Mouse (Mus musculus) c-Kit-positive CD71-negative TER-119-negative erythroid progenitor cells, embryonic 14.5 days (primary cell): ENCODE measurements around the gene Cd3d.

ENCODE experiments used
- DNase-seq: peaks from one replicate; pipeline ENCODE4 v3.0.0-alpha.2; 2013; ENCODE audit warnings: low read depth

The Cd3d gene

DNA sequence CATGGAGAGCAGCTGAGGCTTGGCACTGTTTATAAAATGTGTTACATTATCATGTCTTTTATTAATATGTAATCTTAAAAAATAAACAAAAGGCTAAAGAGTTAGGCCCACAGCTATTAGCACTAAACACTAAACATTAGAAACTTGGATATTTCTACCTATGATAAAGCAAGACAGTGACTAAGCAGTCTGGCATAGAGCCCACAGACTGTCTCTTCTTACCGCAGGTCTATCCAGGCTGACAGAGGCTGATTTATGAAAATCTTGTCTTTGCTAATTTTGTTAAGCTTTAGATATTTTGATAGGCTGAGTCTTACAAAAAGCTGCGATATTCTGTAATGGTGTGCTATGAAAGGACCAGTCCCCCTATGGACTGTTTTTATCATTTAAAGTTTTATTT, 11.7 kb downstream of the Cd3d start:
- no peak for DNase-seq

DNA sequence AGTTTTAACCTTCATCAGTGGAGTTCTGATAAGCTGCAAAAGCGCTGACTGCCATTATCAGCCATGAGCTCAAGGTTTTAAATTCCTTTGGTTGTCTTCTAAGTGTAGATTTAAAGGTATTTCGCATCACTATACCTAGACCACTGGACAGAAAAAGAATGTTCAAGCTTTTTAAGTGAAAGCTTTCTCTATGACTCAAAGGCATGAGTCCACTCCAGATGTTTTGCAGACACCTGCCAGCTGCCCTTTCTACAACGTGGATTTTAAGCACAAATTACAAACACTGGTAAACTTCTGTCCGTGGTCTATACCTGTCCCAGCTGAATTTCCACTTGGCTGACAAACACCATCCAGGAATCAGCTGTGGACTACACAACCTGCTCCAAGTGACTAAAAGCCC, 13.4 kb downstream of the Cd3d start:
- no peak for DNase-seq

DNA sequence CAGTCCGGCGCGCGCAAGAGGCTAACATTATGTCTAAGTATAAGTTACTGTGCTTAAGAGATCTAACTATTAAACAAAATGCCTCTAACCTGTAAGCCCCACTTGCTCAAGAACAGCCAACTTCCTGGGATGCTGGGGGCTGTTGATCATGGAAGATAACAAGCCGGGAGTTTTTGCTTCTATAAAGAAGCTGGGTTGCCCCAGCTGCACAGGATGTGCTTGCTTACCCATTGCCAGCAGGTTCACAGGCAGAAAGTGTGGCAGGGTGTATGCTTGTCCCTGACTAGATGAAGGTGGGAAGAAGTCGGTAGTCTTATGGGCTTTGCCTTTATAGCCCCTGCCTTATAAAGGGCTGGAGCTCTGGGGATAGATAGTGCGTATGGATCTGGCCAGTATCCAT, 15.0 kb downstream of the Cd3d start:
- no peak for DNase-seq

DNA sequence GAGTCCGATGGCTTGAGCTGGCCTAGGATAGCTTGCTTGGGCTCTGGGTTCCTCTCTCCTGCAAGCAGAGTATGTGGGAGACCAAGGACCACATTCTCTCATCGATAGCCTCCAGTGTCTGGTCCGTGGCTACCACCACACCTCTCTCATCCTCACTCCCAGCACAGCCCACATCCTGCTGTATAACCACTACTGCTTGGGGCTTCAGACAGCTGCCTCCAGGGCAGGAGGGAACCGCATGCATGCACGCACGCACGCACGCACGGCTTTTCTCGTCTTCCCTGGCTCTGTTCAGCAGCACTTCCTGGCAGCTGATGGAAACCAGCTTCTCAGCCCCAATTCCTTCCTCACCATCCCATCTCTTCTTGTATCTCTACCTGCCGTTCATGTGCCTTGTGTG, 16.6 kb downstream of the Cd3d start:
- DNase-seq, result no peak

DNA sequence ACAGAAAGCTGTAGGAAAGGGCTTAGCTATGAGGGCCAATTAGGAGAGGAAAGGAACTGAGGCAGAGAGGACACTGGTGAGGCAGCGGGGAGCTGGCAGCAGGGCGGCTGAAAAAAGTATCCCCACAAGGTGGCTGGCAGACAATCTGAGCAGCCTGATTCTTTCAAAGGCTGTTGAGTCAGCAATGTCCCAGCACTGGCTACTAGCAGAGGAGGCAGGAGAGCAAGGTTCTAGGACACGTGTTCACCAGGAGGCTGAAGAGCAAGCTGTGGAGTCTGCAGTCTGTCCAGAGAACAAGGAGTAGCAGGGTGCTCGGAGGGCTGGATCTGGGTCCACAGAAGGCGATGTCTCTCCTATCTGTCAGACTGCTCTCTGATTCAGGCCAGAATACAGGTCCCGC, 17.6 kb downstream of the Cd3d start:
- no peak for DNase-seq

DNA sequence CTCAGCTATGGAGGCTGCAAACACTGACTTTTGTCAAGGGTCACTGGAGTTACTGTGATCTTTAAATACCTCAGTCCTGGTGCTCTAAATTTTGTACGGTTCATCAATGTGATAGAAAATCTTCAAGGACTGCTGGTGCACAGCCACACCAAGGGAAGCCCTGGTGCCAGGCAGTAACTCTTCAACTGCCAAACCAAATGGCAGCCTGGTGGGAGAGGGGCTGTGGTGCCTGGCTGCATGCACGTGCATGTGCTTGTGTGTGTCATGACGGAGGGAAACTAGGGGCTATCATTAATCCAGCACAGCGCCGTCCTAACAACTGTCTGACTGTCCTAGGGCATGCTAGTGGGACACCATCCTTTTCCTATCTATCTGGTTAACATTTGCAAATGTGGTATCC, 18.2 kb downstream of the Cd3d start:
- DNase-seq, result no peak

DNA sequence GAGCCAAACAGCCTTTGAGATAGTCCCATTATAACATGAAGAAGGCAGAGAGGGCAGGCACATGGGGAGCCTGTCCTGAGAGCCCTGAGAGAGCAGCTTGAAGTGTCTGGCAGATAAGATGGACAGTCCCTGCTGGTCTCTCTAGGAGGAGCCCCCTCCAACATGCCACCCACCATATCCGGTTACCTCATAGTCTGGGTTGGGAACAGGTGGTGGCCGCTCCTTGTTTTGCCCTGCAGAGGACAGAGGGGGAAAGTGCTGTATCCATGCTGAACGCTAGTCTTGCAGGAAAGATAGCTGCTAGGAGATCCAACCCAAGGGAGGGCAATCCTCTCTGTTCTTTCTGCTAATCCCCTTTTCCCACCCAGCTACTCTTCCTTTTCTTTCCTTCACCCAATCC, 18.7 kb downstream of the Cd3d start:
- DNase-seq, result no peak

DNA sequence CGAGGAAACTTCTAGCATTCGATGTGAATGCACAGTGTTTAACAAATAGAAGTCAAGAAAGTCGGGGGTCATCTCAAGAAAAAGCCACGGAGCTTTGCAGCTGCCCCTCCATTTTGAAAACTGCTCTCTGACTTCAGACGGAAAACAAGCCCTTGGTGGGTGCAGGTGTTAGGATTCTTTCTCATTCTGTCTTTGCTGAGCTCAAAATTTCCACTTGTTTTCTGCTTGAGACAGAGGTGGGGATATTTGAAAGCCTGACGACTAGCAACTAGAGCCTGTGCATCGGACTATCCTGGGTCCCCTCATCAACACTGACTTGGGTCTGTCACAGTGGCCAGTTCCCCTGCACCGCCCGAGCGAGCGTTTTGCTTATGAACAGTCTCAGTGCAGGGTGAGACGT, 25.8 kb downstream of the Cd3d start:
- no peak for DNase-seq

DNA sequence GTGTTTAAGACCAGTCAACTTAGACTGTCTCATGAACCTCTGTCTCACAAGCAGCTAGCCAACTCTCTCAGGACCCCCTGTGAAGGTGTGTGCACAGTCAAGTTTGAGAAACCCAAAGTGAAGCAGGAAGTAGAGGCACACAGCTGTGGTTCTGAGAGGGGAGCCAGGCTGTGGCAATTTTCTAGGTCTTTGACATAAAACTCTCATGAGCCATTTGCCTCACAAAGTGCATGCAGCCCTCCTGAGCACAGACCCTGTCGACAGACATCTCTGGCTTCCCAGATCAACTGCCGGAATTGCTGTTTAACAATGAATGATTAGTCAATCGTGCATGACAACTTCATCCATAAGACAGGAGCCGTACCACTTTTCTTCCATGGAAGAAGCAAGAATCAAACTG, 26.8 kb downstream of the Cd3d start:
- no peak for DNase-seq

DNA sequence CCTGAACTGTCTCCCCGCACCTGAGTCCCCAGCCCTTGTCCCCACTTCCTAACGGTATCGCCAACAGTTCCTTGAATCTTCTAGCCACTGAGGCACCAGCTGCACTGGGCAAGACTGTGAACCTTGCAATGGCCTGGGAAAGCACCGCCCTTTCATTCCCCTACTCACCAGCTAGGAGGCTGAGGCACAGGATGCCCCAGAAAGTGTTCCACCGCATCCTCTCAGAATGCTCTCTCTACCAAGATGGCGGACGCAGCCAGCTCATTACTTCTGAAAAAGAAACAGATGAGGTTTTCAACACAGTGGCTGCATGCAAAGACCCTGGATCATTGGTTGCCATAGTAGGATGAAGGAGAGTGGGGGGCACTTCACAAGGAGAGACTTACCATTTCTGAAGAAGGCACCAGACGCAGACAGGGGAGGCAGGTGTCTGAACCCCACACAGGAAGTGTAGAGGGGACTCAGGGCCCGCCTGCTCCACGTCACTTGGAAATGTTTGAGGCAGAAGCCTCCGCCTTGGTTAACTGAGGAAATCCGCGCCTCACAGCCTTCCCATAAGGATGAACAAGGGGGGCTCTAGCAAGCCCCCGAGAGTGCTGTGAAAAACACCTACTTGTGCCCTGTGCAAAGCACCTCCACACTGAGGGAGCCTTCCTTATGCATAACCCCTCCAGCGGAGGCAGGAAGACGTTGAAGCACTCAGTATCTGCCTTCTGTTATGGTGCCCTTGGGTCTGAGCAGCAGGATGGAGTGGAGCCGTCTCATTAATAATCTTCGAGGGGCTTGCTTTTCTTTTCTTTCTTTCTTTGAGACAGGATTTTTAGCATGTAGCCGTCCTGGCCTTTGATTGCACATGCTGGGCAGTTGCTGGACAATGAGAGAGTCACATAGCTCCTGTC, 27.8 kb downstream of the Cd3d start, which contains the start of gene Cd3e:
Cd3e (minus strand) TSS at position 448 of the 899 bp plus-strand sequence.
- DNase-seq, result no peak

DNA sequence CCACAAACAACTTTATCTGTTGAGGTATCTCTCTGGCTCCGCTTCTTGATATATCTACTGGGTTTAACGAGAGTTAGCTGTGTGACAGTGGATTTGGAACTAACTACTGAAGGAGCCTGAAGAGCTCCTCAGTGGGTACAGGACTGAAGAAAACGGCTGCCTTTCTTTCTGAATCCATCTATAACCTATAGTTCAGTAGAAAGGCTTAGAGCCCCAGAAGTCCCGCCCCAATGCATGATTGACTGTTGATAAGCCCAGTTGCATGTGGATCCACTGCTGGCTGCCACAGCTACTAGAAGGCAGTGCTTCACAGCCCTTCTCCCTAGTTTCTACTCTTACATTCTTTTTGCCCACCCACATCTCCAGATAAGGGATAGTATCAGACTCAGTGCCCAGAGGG, 28.9 kb downstream of the Cd3d start:
- no peak for DNase-seq

DNA sequence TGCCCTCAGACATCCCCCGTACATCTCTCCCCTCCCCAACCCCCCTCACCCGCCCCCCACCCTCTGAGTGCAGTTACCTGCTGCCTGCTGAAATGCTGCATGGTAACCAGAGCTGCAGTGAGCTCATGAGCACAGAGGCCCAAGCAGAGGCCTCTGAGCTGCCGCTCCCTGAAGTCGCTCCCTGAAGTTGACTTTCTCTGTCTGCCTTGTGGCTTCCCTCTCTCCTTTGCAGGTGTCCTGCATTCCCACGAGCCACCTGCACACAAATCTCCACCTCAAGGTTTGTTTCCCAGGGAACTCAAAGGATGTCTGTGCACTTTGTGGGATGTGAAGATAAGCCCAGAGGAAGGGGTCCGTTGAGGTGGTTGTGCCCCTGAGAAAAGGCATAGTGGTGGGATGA, 29.7 kb downstream of the Cd3d start:
- no peak for DNase-seq

DNA sequence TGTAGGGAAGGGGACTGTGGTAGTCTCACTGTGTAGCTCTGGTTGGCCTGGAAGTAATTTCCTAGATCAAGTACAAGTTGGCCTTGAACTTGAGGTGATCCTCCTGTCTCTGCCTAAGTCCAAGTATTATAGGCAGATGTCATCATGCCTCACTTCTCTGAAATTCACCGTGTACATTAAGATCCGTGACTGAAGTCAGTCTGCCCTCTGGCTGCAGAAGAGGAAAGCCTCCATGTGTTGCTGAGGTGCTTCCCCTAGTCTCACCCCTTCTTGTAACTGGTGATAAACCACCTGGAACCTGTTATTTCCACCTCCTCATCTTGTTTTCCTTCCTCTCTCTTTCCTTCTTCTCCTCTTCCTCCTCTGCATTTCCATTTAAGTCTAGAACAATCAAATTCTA, 33.3 kb downstream of the Cd3d start:
- no peak for DNase-seq

DNA sequence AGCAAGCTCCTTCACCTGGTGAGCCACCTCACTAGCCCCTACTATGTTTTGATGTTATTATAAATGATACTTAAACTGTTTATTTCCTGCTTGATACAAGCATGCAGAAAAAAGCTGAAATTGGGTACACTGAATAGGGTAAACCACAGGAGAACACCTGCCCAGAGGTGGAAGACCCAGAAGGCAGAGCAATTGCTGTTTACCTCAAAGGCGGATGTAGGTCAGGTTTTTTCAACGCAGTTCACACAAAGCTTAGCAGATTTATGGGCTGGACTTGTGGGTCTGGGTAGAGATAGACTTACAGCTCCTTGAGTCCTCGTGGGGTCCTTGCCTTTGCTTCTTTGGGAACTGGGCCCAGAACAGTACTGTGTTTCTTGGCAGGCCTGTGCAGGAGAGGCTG, 34.3 kb downstream of the Cd3d start:
- no peak for DNase-seq

DNA sequence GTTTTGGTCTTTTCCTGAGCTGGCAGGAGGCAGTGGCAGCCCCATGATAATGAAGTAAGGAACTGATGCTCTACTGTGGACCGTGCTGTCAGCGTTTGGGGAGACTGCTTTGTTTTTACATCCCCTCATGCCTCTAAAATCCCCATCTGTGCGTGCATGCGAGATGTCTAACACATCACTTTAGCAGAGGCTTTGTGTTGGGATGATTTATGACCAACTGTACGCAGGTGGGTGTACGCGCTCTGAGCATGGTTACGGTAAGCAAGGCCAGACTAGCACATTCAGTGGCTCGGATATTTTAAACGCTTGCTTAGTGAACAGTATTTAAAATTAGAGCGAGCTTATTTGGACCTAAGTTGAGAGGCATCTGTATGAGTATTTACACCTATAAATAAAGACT, 36.4 kb downstream of the Cd3d start:
- no peak for DNase-seq

DNA sequence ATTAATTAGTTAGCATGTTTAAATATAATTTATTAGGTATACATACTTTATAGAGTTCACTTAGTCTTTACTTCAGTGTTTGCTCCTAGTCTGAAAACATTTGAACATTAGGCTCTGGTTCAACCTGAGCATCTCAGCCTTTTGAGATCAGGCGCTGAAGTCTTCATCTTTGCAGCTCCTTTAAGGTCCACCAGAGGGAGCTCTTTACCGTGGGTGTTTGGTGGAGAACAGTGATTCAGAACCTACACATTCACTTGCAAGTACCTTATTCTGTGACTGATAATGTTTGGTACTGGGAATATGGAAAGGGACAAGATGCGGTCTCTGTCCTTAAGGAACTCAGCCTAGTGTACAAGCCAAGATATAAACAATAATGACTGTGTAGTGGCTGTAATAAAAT, 41.2 kb downstream of the Cd3d start:
- peak; percentile 64 for DNase-seq

DNA sequence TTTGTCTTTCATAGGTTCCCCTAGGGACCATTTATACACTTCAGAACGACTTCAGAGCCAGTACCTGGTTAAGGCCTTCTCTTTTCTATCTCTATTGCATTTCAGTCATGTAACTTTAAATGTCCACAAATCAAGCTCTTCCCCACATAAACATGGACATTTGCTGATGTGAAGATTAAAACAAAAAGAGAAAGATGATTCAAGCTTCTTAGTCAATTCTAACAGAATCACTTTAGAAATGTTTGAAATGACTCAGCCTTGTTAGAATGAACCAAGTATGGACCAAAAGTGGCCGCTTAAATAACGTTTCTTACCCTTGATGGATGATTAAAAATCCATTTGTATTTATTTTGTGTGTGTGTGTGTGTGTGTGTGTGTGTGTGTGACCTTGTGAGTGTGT, 42.1 kb downstream of the Cd3d start:
- DNase-seq, result no peak

DNA sequence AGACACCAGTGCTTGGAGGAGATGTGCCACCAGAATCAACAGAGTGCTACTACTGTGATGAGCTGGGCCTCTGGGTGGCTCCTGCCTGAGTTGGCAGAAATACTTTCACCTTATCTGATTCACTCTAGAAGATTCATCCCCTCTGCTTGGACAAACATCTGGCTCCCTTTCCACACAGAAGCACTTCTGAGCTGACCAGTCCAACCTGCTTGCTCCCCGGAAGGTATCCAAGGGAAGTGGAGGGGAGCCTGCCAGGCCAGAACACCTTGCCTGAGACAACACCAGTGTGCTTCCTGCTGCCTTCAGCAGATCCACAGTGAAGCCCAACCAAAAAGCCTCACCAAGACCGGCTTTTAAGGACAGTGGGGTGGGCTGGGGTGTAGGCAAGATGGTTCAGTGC, 42.6 kb downstream of the Cd3d start:
- no peak for DNase-seq

DNA sequence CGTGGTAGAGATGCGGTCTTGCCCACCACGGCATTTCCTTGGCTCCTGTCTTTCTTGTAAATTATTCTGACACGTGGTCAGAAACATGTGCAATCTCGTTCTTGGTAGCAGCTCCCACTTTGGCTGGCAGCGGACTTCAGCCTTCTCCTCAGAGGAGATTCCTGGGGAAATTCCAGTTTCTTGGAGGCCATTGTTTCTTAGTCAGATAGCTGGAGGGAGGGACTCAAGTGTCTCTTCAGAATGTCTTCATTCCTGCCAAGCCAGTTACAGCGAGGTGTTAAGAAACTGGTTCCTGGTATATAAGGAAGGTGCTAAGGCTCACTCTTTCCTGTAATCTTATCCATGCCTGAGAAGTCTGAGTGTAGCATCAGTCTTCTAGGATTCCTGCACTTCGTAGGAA, 45.8 kb downstream of the Cd3d start:
- no peak for DNase-seq

DNA sequence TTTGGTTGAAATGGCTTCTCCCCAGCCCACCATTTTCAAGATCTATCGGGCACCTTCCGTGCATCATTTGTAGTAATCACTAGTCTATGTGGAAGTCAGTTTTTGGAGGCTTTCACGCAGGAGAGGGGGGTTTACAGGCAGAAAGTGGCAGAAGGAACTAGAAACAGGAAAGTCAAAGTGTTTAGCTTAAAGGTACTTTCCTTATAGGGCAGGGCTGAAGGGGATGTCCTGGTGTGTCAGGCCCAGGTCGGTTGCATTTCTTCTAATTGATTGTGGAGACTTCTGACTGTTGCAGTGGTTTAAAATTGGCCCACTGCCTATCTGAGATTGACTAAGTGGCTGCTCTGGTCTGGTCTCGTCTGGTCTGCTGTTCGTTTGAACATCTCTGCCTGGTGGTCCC, 48.8 kb downstream of the Cd3d start:
- no peak for DNase-seq

DNA sequence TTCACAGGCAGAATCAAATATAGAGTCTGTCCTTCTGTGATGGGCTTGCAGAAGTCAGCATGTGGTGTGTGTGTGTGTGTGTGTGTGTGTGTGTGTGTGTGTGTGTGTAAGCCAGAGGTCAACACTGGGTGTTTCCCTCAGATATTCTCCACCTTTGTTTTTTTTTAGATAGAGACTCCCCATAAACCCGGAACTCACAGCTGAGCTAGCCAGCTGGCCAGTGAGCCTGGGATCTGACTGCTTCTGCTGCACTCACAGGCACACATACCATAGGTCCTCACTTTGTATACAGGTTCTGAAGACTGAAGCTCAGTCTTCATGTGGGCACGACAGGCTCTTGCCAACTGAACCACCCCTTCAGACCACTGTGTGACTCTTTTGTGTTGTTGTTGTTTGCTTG, 50.7 kb downstream of the Cd3d start:
- DNase-seq, result no peak

DNA sequence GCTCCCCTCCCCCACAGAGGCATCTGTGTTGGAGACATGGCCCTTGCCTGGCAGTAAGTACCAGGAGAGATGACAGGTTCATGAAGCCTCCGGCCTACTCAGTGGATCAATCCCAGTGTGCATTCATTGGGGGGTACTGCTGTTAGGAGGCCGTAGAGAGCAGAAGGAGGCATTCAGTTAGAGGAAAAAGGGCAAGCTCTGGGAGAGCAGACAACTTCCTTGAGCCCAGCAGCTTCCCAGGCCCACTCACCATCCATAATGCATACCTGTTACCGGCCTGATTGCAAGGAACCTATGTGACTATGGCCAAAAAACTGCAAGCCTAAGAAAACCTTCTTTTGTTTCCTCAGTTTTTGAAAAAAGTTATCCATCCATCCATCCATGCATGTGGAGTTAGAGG, 52.9 kb downstream of the Cd3d start:
- DNase-seq, result no peak
